Comparison of ENCODE assay signal across 15 mouse cellular contexts in genomic region chr2:48589709-48590108, GRCm38 (mm10).
"Had no signal": no experiment of that assay in that cellular context is flagged by ENCODE, and none has a peak within 500 bp of the region (broad histone marks: within the 10 kb centered on the region; RNA-seq: fewer than 3 reads in every experiment).

No protein-coding gene starts in this region.

- H3K9me3 ChIP-seq: neural tube, embryonic 15.5 days; stomach, embryonic 15.5 days had no signal

- H3K9ac ChIP-seq: neural tube, embryonic 15.5 days; stomach, embryonic 15.5 days had no signal

- H3K4me2 ChIP-seq: neural tube, embryonic 15.5 days; stomach, embryonic 15.5 days had no signal

- H3K36me3 ChIP-seq: neural tube, embryonic 15.5 days; stomach, embryonic 15.5 days had no signal

- H3K4me3 ChIP-seq: neural tube, embryonic 15.5 days; stomach, embryonic 15.5 days had no signal

- H3K27ac ChIP-seq: neural tube, embryonic 15.5 days; stomach, embryonic 15.5 days; stomach, postnatal 0 days had no signal

- DNase-seq: retina, postnatal 1 day; right cerebral cortex, adult 18-20 months; right cerebral cortex, postnatal 14 days; right cerebral cortex, postnatal 25 days; right cerebral cortex, postnatal 4 days; spleen, adult 18-20 months; thymus, adult 18-20 months; thymus, adult 2 months; thymus, postnatal 14 days; thymus, postnatal 25 days; thymus, postnatal 36 days; thymus, postnatal 4 days had no signal

- H3K4me1 ChIP-seq: neural tube, embryonic 15.5 days; stomach, embryonic 15.5 days had no signal

- H3K27me3 ChIP-seq: neural tube, embryonic 15.5 days; stomach, embryonic 15.5 days had no signal
